Mouse (Mus musculus) gastrocnemius, postnatal 14 days (tissue): Measurements from ENCODE around the gene Tbc1d9. TPM values are rescaled to one million over a fixed set of nuclear protein-coding genes. Genes with fewer than 3 reads are reported as not detected.

ENCODE experiments used
- DNase-seq: peaks from one replicate; pipeline ENCODE4 v3.0.0; 2021; ENCODE audit warnings: mixed read lengths
- intact Hi-C: fragments of 180-260 bp; cut with DNase I; formaldehyde crosslinking; loops from one replicate; pipeline ENCODE4 v1.15.1; 2025; ENCODE audit warnings: low total_unique reads
- total RNA-seq, 2 experiments: library from RNA; stranded (reverse); gene quantifications; 2 replicates each; pipeline ENCODE4 v1.2.3; 2021

Tbc1d9 gene
- total RNA-seq, 2 experiments from 2014 or later = 1.5 to 1.8 TPM

- no peak for DNase-seq
- intact Hi-C loops = no loop called here
Observed at GRCm38 (mm10) chr8:83220746-83221145, 55.6 kb downstream of the Tbc1d9 start.

- intact Hi-C loops = no loop called here
- DNase-seq = no peak
Observed at GRCm38 (mm10) chr8:83224754-83225416, 59.7 kb downstream of the Tbc1d9 start.

- intact Hi-C loops = no loop called here
- DNase-seq = no peak
Observed at GRCm38 (mm10) chr8:83225598-83225997, 60.4 kb downstream of the Tbc1d9 start.

GRCm38 (mm10) chr8:83227336-83227735 is 62.2 kb downstream of the Tbc1d9 start:
- intact Hi-C loops = no loop called here
- DNase-seq = no peak

DNA sequence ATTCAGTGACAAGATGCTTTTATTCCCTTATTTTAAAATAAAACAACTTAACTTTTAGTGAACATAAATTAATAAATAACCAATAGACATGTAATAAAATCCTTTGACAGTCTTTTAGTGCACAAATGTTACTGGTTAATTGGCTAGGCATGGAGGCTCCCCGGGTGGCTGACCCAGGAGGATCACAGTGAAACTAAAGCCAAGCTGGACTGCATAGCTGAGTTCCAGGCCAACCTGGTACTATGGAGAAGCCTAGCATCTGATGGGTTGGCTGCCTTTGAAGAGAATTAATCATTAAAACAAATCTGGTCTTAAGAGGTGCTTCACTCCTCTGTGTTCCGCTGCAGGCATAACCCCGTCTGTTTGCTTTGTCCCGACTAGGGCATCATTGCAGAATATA is 67.9 kb downstream of the Tbc1d9 start:
- intact Hi-C loops = no loop called here
- DNase-seq = no peak

GRCm38 (mm10) chr8:83239341-83239740 is 74.2 kb downstream of the Tbc1d9 start:
- DNase-seq = no peak
- intact Hi-C loops = no loop called here

- intact Hi-C loops = no loop called here
- no peak for DNase-seq
Observed at GRCm38 (mm10) chr8:83244151-83244550, 79.0 kb downstream of the Tbc1d9 start.

DNA sequence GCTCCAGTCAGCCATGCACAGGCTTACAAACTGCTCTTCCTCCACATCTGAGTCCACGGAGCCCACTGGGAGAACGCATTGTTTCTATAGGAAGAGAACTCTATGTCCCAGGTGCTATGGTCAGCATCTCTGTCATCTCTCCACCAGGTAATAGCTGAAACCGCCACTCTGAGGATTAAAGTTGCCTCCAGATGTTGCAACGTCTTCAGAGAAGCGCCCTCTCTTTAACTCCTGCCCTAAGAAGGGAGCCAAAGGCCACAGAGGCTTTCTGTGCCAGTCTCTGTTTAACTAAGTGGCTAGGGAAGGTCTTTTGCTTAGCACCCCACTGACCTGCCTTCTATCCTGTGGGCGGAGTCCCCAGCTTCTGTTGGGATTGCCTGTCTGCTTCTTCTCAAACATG is 85.7 kb downstream of the Tbc1d9 start:
- intact Hi-C loops = no loop called here
- DNase-seq = no peak

DNA sequence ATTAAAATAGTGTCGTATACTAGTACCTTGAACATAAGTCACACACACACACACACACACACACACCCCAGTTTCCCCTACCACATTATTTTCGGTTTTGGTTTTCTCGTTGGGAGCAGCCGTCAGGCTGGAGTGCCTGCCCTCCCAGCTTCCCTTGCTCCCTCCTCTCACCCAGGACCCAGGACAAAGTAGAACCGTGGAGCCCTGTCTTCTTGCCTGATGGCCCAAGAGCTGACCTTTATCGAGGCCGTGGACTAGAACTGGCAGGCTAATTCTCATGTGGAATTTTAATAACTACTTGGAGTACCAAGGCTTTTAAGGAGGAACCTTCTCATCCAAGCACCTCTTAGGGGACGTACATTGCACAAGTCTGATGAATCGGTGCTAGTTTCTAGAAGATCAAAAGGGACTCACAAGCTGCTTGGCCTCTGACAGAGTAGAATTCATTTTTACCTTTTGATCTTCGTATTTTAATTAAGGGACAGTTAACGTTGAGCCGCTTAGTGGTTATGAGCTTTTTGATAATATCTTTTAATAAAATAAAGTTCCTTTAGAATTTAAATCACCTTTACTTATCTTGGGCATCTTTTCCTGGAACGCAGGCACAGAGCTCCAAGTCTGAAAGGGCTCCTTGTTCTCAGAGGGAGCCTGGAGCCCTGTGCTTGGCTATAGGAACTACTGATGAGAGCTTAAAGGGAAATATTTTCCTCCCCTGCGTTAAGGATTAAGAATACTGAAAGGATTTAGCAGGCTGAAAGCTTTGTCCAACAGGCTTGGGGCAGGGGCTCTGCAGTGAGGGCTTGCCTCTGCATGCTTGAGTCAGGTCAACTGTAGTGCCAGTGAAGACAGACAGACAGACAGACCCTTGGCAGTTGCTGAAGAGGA is 86.5 kb downstream of the Tbc1d9 start:
- no peak for DNase-seq
- intact Hi-C loops = no loop called here

DNA sequence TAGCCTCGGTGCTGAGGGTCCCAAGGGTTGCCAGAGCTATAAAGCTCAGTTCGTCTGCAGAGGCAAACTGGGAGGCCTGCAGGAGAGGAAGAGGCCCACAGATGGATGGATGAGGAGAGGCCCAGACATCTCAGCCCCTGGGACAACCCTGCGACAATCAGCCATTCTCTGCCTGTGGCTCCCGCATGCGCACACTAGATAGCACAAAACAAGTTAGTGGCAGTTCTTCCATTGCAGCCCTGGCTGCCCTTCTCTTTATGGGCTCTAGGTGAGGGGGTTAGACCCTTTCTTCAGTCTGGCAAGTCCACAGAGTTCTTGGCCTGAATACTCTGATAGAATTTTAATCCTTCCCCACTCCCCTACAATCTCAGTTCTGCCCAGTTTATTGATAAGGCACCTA is 87.6 kb downstream of the Tbc1d9 start:
- DNase-seq = no peak
- intact Hi-C loops = no loop called here

DNA sequence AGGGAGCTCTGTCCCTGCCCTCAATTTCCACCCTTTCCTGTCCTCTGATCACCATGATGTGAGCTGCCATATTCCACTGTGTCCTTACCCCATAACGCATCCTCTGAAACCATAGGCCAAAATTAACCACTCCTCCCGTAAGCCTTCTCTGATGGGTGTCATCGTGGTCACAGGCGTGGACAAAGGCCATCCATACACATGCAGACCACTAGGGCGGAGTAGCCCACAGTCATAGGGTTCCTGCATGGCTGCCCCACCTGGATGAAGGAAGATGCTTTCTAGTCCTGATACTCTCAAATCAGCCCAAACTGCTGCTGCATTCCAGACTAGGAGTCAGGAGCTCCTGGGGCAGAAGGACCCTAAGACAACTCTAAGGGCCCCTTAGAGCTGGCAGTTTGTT is 92.5 kb downstream of the Tbc1d9 start:
- no peak for DNase-seq
- intact Hi-C loops = no loop called here

DNA sequence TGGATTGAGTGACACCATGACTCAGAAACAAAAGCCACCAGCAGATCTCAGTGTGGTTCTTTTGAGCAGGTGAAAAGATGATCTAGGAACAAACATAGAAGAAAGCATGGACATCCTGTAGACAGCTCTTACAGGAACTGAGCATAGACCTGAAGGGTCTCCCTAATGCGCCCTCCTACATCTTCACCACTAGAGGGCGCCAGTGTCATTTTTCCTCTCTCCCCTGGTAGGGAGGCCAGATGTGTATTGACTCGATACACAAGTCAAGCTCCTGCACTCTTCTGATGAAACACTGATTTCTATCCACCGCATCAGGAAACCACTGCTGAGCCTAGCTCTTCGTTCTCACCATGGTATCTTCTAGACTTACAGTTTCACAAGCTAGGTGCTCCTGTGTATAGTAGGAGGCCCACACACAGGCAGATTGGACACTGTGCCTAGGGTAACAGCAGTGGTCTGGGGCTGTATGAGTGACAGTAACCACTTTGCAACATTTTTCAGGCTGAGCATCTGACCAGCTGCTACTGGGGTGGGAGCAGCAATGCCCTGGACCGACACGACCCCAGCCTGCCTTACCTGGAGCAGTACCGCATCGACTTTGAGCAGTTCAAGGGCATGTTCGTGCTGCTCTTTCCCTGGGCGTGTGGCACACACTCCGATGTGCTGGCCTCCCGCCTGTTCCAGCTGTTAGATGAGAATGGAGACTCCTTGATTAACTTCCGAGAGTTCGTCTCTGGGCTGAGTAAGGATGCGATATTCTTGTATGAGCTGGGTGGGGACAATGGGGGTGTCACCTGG is 95.5 kb downstream of the Tbc1d9 start:
- DNase-seq = peak; percentile 33
- intact Hi-C loops = loop anchor here (10.0 kb wide), 2 partner anchors 84 to 144 kb away; partner anchors contain the start of gene Mgat4d

DNA sequence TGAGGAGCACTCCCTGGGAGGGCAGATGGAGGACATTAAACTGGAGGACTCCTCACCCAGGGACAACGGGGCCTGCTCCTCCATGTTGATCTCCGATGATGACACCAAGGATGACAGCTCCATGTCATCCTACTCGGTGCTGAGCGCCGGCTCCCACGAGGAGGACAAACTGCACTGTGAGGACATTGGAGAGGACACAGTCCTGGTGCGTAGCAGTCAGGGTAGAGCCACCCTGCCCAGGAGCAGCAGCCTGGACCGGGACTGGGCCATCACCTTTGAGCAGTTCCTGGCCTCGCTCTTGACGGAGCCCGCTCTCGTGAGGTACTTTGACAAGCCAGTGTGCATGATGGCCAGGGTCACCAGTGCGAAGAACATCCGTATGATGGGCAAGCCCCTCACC is 106.0 kb downstream of the Tbc1d9 start:
- intact Hi-C loops = no loop called here
- no peak for DNase-seq

DNA sequence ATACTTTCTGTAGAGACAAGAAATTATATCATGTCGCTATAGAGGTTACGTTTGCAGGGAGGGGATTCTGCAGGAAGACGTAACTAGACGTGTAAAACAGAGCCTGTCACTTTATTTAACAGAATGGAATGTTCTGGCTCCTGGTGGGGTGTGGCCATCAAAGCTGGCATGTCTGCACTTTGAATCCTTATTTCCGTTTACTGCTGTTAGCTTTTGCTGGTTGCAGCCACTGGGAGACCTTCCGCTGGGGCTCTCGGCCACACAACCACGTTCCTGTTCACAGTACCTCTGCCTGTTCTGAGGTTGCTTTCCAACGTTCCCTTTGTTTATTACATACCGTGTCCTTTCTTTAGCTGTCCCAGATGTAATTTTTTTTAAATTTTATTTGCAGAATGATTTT is 107.3 kb downstream of the Tbc1d9 start:
- intact Hi-C loops = no loop called here
- DNase-seq = no peak

DNA sequence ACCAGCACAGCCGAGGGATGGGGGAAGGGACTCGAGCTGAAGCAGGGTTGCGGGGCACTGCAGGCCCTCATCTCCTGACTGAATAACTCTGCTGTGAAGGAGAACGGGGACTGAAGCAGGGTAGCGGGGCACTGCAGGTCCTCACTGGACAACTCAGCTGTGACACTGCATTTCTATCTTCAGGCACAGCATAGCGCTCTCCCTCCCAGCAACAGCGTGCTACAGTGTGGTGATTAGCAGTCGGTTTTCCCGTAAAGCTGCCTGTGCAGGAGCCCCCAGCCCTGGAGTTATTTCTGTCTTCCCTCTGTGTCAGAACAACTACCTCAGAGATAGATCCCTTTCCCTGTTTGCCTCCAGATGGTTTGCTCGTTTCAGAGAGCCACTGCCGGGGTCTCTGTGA is 109.3 kb downstream of the Tbc1d9 start:
- DNase-seq = no peak
- intact Hi-C loops = no loop called here

DNA sequence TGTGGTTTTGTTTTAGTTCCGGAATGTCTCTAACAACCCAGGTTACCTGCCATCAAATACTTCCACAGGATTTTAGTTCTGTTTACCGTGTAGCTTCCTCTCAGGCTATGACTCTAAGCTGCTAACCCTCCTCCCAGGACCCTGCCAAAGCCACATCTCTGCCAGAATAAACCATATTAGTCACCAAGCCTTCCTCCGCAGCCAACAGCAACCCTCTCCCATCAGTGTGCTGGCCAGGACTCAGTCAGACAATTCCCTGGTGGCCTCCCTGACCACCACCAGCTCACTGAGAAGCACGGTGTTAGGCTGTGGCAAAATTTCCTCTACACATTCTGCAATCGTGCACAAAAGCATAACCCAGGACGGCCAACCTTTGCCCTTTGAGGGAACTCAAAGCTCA is 113.3 kb downstream of the Tbc1d9 start:
- intact Hi-C loops = no loop called here
- DNase-seq = no peak

- DNase-seq = no peak
Observed at GRCm38 (mm10) chr8:83285391-83285790, 120.2 kb downstream of the Tbc1d9 start.

GRCm38 (mm10) chr8:83290176-83290575 is 125.0 kb downstream of the Tbc1d9 start, which contains the start of gene Ucp1:
Gene Ucp1, plus strand, starts transcription at chr8:83290352.
- intact Hi-C loops = no loop called here
- no peak for DNase-seq

More at GRCm38 (mm10) chr8:83285391-83285790, 120.2 kb downstream of the Tbc1d9 start:
- intact Hi-C loops = no loop called here

GRCm38 (mm10) chr8:83297375-83297774 is 132.2 kb downstream of the Tbc1d9 start:
- intact Hi-C loops = no loop called here
- no peak for DNase-seq

DNA sequence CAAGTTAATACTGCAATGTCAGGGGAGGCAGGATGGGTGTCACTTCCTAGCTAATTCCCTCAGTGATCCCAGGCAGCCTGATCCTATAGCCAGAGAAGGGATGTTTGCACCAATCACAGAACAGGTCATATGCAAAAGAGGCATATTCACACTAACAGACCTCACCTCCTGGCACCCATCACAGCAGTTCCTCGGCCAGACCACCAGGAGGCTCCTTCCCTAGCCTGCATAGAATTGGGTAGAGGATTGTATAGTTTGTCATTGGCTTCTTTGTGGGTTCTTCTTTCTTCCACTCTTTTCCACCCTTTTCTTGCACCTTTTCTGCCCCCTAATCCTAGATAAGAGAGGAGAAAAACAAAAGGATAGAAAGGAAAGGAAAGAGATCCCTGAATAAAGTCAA is 135.0 kb downstream of the Tbc1d9 start:
- intact Hi-C loops = no loop called here
- DNase-seq = no peak
